Mouse (Mus musculus): ENCODE data around the gene Ptprm.

- TF ChIP-seq POLR2A (IDR thresholded peaks at IDR 0.05; ENCODE audit: borderline replicate concordance, insufficient read depth, low read length) (no peak), CTCF (IDR thresholded peaks at IDR 0.05; ENCODE audit: borderline replicate concordance, insufficient read depth, low read depth, low read length) (no peak)
Observed at GRCm38 (mm10) chr17:67349594-67349993, 4.7 kb downstream of the Ptprm start.

Measured in cerebellum, adult 2 months (tissue).